Mouse (Mus musculus) heart, postnatal 0 days (tissue): Measurements from ENCODE around the gene Scaf8.

ENCODE experiments used
- CTCF ChIP-seq: IDR thresholded peaks from 2 replicates; pipeline ENCODE4 v1.5.1; 2016; ENCODE audit warnings: antibody characterized with exemption, control low read depth, low read depth
- EP300 ChIP-seq: IDR thresholded peaks from 2 replicates; pipeline ENCODE4 v1.6.1; 2016; ENCODE audit warnings: antibody characterized with exemption, low read depth

DNA sequence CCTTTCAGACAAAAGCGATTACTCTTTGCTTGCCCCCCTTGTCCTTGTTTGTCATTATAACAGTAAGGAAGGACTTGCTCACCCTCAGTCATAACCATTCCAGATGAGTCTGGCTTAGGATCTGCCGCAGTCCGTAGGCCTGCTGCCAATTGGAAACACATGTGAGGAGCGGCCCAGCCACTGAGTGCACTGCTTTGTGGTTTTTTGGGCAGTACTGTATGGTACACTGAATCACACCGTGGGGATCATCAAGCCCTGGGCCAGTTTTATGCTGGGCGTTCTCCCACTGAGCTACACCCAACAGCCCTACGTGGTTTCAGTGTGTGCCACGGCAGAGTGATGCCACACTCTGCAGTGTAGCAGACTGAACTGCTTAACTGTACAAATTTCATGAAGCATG, 85.6 kb downstream of the Scaf8 start:
- TF ChIP-seq EP300 (no peak), CTCF (no peak)
